25 mouse cellular contexts compared by ENCODE assay signal in genomic region chr16:22149076-22149475, GRCm38 (mm10). TPM values are rescaled to one million over a fixed set of nuclear protein-coding genes. Genes with fewer than 3 reads are reported as not detected.
A peak's percentile ranks its signal among the peaks of the same experiment; 100 is the strongest.
DNase-seq lines count a peak whose midpoint lies in the region; ATAC-seq and TF ChIP-seq lines count a peak whose summit lies in the region.
"Had no signal": no experiment of that assay in that cellular context is flagged by ENCODE, and none has a peak within 500 bp of the region (broad histone marks: within the 10 kb centered on the region; RNA-seq: fewer than 3 reads in every experiment).

No protein-coding gene starts in this region.

- TF ChIP-seq CTCF in forebrain, postnatal 0 days (IDR thresholded peaks at IDR 0.05; ENCODE audit: low read depth): no peak

- no peak overlapping the region for H3K9ac ChIP-seq in forebrain, embryonic 15.5 days (replicated peaks)
- H3K9ac ChIP-seq in forebrain, postnatal 0 days: no peak overlapping the region
- H3K9ac ChIP-seq in limb, embryonic 13.5 days: no peak overlapping the region
- H3K9ac ChIP-seq in midbrain, embryonic 15.5 days: no peak overlapping the region
- H3K9ac ChIP-seq in midbrain, embryonic 13.5 days (replicated peaks): no peak overlapping the region
- H3K9ac ChIP-seq: hindbrain, embryonic 13.5 days had no signal

- no peaks in the 10 kb centered on the region for H3K27me3 ChIP-seq in forebrain, embryonic 15.5 days
- H3K27me3 ChIP-seq in forebrain, postnatal 0 days (ENCODE audit: insufficient read depth, low read length): no peaks in the 10 kb centered on the region
- H3K27me3 ChIP-seq in limb, embryonic 13.5 days: no peaks in the 10 kb centered on the region
- no peaks in the 10 kb centered on the region for H3K27me3 ChIP-seq in limb, embryonic 10.5 days (ENCODE audit: low read depth, poor library complexity, severe bottlenecking)
- H3K27me3 ChIP-seq in midbrain, embryonic 15.5 days (replicated peaks): no peaks in the 10 kb centered on the region
- H3K27me3 ChIP-seq in midbrain, embryonic 13.5 days: no peaks in the 10 kb centered on the region
- H3K27me3 ChIP-seq: CH12.LX; hindbrain, embryonic 13.5 days; Patski had no signal

- 25% methylated on average over 2 of the region's 2 CpGs for WGBS in forebrain, embryonic 15.5 days
- 14% methylated on average over 2 of the region's 2 CpGs for WGBS in forebrain, postnatal 0 days
- 40% methylated on average over 2 of the region's 2 CpGs for WGBS in limb, embryonic 13.5 days
- WGBS in limb, embryonic 10.5 days: 20% methylated on average over 2 of the region's 2 CpGs
- 28% methylated on average over 2 of the region's 2 CpGs for WGBS in midbrain, embryonic 15.5 days
- WGBS in midbrain, embryonic 13.5 days: 16% methylated on average over 2 of the region's 2 CpGs

- no peak overlapping the region for H3K4me2 ChIP-seq in forebrain, embryonic 15.5 days (replicated peaks)
- no peak overlapping the region for H3K4me2 ChIP-seq in forebrain, postnatal 0 days (ENCODE audit: low read depth)
- no peak overlapping the region for H3K4me2 ChIP-seq in limb, embryonic 13.5 days (replicated peaks)
- H3K4me2 ChIP-seq in midbrain, embryonic 15.5 days: no peak overlapping the region
- H3K4me2 ChIP-seq in midbrain, embryonic 13.5 days (replicated peaks): no peak overlapping the region
- H3K4me2 ChIP-seq: heart, embryonic 11.5 days; hindbrain, embryonic 13.5 days had no signal

- peaks cover 22% of the 10 kb centered on the region for H3K4me1 ChIP-seq in forebrain, embryonic 15.5 days
- no peaks in the 10 kb centered on the region for H3K4me1 ChIP-seq in forebrain, postnatal 0 days (ENCODE audit: insufficient read depth)
- H3K4me1 ChIP-seq in limb, embryonic 13.5 days: peaks cover 39% of the 10 kb centered on the region
- peaks cover 37% of the 10 kb centered on the region for H3K4me1 ChIP-seq in limb, embryonic 10.5 days
- peaks cover 18% of the 10 kb centered on the region for H3K4me1 ChIP-seq in midbrain, embryonic 15.5 days
- H3K4me1 ChIP-seq in midbrain, embryonic 13.5 days (replicated peaks): peaks cover 35% of the 10 kb centered on the region

- no peak overlapping the region for H3K27ac ChIP-seq in forebrain, embryonic 15.5 days (replicated peaks)
- H3K27ac ChIP-seq in forebrain, postnatal 0 days (ENCODE audit: low read depth, low read length): no peak overlapping the region
- H3K27ac ChIP-seq in limb, embryonic 13.5 days: 0 out of 2 replicates have a peak overlapping the region, but pooled peaks have one; percentile 6
- H3K27ac ChIP-seq in limb, embryonic 10.5 days: no peak overlapping the region
- no peak overlapping the region for H3K27ac ChIP-seq in midbrain, embryonic 15.5 days
- no peak overlapping the region for H3K27ac ChIP-seq in midbrain, embryonic 13.5 days
- H3K27ac ChIP-seq: forebrain, embryonic 10.5 days; gastrocnemius, adult 2 months; hindbrain, embryonic 10.5 days; hindbrain, embryonic 13.5 days had no signal

- no peak for DNase-seq in forebrain, postnatal 0 days
- DNase-seq in limb, embryonic 10.5 days (ENCODE audit: low spot score): no peak
- DNase-seq: adrenal gland, postnatal 10 days; adrenal gland, postnatal 36 days; B cell, adult 2 months; cerebellum, adult 18-20 months; cerebellum, adult 9-10 months; cerebellum, postnatal 14 days; gastrocnemius, adult 2 months; gastrocnemius, postnatal 14 days; heart, adult 18-20 months; heart, postnatal 36 days had no signal

- 0 out of 2 replicates have a peak, but pooled peaks have one; percentile 36 for ATAC-seq in forebrain, embryonic 15.5 days (replicated peaks)
- ATAC-seq in forebrain, postnatal 0 days: no peak
- no peak for ATAC-seq in limb, embryonic 13.5 days (ENCODE audit: low FRiP score, low read depth)
- 0 out of 2 replicates have a peak, but pooled peaks have one; percentile 38 for ATAC-seq in midbrain, embryonic 15.5 days (replicated peaks)
- ATAC-seq in midbrain, embryonic 13.5 days: no peak
- ATAC-seq: forebrain, embryonic 16.5 days; hindbrain, embryonic 16.5 days; Patski had no signal

- H3K36me3 ChIP-seq in forebrain, embryonic 15.5 days: no peaks in the 10 kb centered on the region
- H3K36me3 ChIP-seq in forebrain, postnatal 0 days (ENCODE audit: insufficient read depth): no peaks in the 10 kb centered on the region
- peaks cover 8% of the 10 kb centered on the region; the same call in 1 of the 2 replicates for H3K36me3 ChIP-seq in limb, embryonic 13.5 days
- H3K36me3 ChIP-seq in limb, embryonic 10.5 days: peaks cover 28% of the 10 kb centered on the region
- H3K36me3 ChIP-seq in midbrain, embryonic 15.5 days (replicated peaks): no peaks in the 10 kb centered on the region
- H3K36me3 ChIP-seq in midbrain, embryonic 13.5 days: no peaks in the 10 kb centered on the region
- H3K36me3 ChIP-seq: G1E; hindbrain, embryonic 13.5 days had no signal

- H3K9me3 ChIP-seq in forebrain, embryonic 15.5 days: no peaks in the 10 kb centered on the region
- no peaks in the 10 kb centered on the region for H3K9me3 ChIP-seq in forebrain, postnatal 0 days (ENCODE audit: low read length)
- H3K9me3 ChIP-seq in limb, embryonic 13.5 days: no peaks in the 10 kb centered on the region
- H3K9me3 ChIP-seq in limb, embryonic 10.5 days (replicated peaks): no peaks in the 10 kb centered on the region
- no peaks in the 10 kb centered on the region for H3K9me3 ChIP-seq in midbrain, embryonic 15.5 days
- H3K9me3 ChIP-seq in midbrain, embryonic 13.5 days: no peaks in the 10 kb centered on the region
- H3K9me3 ChIP-seq: forebrain, embryonic 10.5 days; G1E; hindbrain, embryonic 10.5 days; hindbrain, embryonic 13.5 days had no signal

- H3K4me3 ChIP-seq in forebrain, embryonic 15.5 days: no peak overlapping the region
- no peak overlapping the region for H3K4me3 ChIP-seq in forebrain, postnatal 0 days (ENCODE audit: low read depth, low read length)
- H3K4me3 ChIP-seq in limb, embryonic 13.5 days: no peak overlapping the region
- H3K4me3 ChIP-seq in limb, embryonic 10.5 days: no peak overlapping the region
- H3K4me3 ChIP-seq in midbrain, embryonic 15.5 days: no peak overlapping the region
- no peak overlapping the region for H3K4me3 ChIP-seq in midbrain, embryonic 13.5 days (replicated peaks)
- H3K4me3 ChIP-seq: forebrain, embryonic 10.5 days; gastrocnemius, adult 2 months; hindbrain, embryonic 10.5 days; hindbrain, embryonic 13.5 days had no signal

RNA-seq across cellular contexts. Expression of gene Igf2bp2, which starts 14.0 kb away (rescaled TPM):
- polyA plus RNA-seq in forebrain, embryonic 15.5 days (2015; fragmentation: Nextera tagmentation; extraction: Ambion mirVana): 25.8 and 27.5 TPM in 2 replicates
- total RNA-seq in forebrain, postnatal 0 days (2014; rRNA removed): 11.2 and 12.2 TPM in 2 replicates
- polyA plus RNA-seq in forebrain, postnatal 0 days (2015; fragmentation: Nextera tagmentation; extraction: Ambion mirVana): 4.7 and 5.6 TPM in 2 replicates
- 110 and 117 TPM in 2 replicates for polyA plus RNA-seq in limb, embryonic 13.5 days (2015; fragmentation: Nextera tagmentation; extraction: Ambion mirVana)
- 203 and 204 TPM in 2 replicates for polyA plus RNA-seq in limb, embryonic 10.5 days (2016; fragmentation: Nextera tagmentation; extraction: Ambion mirVana)
- 15.1 and 16.6 TPM in 2 replicates for polyA plus RNA-seq in midbrain, embryonic 15.5 days (2015; fragmentation: Nextera tagmentation; extraction: Ambion mirVana)
- polyA plus RNA-seq in midbrain, embryonic 13.5 days (2015; fragmentation: Nextera tagmentation; extraction: Ambion mirVana): 31.8 and 32.2 TPM in 2 replicates

Comparison
In these comparisons a context has a peak if more than half of its experiments do, and no peak if none do; other contexts are left out.
1. ATAC-seq: peak in forebrain, embryonic 15.5 days (single experiment) and midbrain, embryonic 15.5 days (single experiment); none in forebrain, postnatal 0 days (single experiment), limb, embryonic 13.5 days (single experiment) and midbrain, embryonic 13.5 days (single experiment).